Mouse (Mus musculus) heart, embryonic 12.5 days (tissue): ENCODE results near the gene Mphosph9. TPM values are rescaled to one million over a fixed set of nuclear protein-coding genes. Genes with fewer than 3 reads are reported as not detected.
"Not testable (repeated sequence)": the region's sequence is repeated elsewhere in the genome, so short reads cannot be mapped to it uniquely, and the experiment has no call there.

Experiments
- ATAC-seq: fragments of 200-750 bp; cut with Nextera tagmentation; 2 replicates; pipeline ENCODE4 v1.8.0; 2017; ENCODE audit warnings: moderate TSS enrichment, moderate library complexity; ENCODE audit not compliant: insufficient number of reproducible peaks, low FRiP score
- H3K27ac ChIP-seq: fragments of 300-500 bp; sonication (generic); 2 replicates; pipeline ENCODE4 v1.5.1; 2016; ENCODE audit warnings: mild to moderate bottlenecking, moderate library complexity; ENCODE audit not compliant: poor library complexity, severe bottlenecking
- H3K27me3 ChIP-seq: fragments of 300-500 bp; sonication (generic); replicated peaks from 2 replicates; pipeline ENCODE4 v1.6.1; 2016; ENCODE audit warnings: mild to moderate bottlenecking, moderate library complexity
- H3K36me3 ChIP-seq: fragments of 300-500 bp; sonication (generic); 2 replicates; pipeline ENCODE4 v1.6.1; 2016; ENCODE audit warnings: mild to moderate bottlenecking, moderate library complexity
- H3K4me1 ChIP-seq: fragments of 300-500 bp; sonication (generic); replicated peaks from 2 replicates; pipeline ENCODE4 v1.6.1; 2016; ENCODE audit warnings: mild to moderate bottlenecking
- H3K4me2 ChIP-seq: fragments of 300-500 bp; sonication (generic); 2 replicates; pipeline ENCODE4 v1.6.1; 2016; ENCODE audit warnings: mild to moderate bottlenecking, moderate library complexity
- H3K4me3 ChIP-seq: fragments of 300-500 bp; sonication (generic); 2 replicates; pipeline ENCODE4 v1.5.1; 2016; ENCODE audit warnings: mild to moderate bottlenecking
- H3K9ac ChIP-seq: fragments of 300-500 bp; sonication (generic); 2 replicates; pipeline ENCODE4 v1.6.1; 2016; ENCODE audit warnings: mild to moderate bottlenecking, moderate library complexity
- H3K9me3 ChIP-seq: fragments of 300-500 bp; sonication (generic); replicated peaks from 2 replicates; pipeline ENCODE4 v1.6.1; 2016; ENCODE audit warnings: mild to moderate bottlenecking, moderate library complexity
- whole genome bisulfite sequencing: fragments of 180-500 bp; shearing (Covaris S2); methylation state at CpG from one replicate; pipeline ENCODE4 v1.1.7; 2016; 5-methylcytosine and 5-hydroxymethylcytosine counted together
- polyA plus RNA-seq: library from polyadenylated mRNA; unstranded; fragments of >200 nt; fragmentation: Nextera tagmentation; extraction: Ambion mirVana; gene quantifications from 2 replicates; pipeline ENCODE4 v1.2.1, GENCODE M21; 2016

The Mphosph9 gene
- polyA plus RNA-seq, 1 experiment from 2014 or later: 13.4 TPM

DNA sequence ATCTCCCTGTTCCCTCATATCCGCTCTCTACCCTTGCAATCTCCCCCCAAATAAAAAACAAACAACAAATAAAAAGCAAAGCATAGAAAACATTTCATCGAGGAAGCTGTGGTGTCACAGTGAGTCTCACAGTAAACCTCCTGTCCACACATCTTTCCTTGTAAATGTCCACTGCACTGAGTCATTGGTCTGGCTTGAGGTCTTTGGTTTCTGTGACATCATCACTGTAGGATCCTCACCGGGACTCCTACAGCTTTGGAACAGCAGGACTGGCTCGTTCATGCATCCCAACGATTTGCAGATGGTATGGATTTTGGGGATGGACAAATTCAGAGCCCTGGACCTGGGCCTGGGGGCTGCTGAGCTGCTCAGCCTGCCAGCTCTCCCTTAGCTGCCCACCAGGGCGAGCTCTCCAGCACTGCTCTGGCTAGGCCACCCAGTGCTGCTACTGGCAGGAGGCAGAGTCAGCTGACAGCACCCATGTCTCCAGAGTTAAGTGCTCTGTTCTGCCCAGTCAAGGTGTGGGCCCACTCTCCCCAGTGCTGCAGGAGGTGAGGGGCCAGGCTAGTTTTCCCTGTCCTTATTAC, 14.1 kb upstream of the Mphosph9 start:
- ATAC-seq: peak; percentile 37; the same call in 1 of the 2 replicates
- peaks cover 37% of the 10 kb centered on the region for H3K36me3 ChIP-seq
- not testable (repeated sequence) for H3K27ac ChIP-seq, H3K9ac ChIP-seq, H3K27me3 ChIP-seq, H3K9me3 ChIP-seq, H3K4me3 ChIP-seq, H3K4me2 ChIP-seq
- 69% methylated on average over 6 of the region's 6 CpGs for WGBS
- H3K4me1 ChIP-seq: peaks cover 40% of the 10 kb centered on the region

DNA sequence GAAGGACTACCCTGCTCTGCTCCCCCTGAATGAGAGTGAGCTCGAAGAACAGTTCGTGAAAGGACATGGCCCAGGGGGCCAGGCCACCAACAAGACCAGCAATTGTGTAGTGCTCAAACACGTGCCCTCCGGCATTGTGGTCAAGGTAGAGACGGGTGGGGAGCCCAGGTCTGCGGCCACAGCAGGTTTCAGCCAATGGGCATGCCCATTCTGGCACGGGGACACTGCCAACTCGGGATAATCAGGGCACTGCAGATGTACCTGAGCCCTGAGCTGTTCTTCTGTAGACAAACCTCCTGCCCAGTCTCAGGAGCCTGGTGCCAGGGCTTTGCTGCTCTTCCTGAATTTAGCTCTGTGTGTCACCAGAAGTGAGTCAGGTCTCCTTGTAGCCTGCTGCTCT, 11.0 kb upstream of the Mphosph9 start:
- Histone ChIP-seq H3K27ac (0 out of 2 replicates have a peak overlapping the region, but pooled peaks have one; percentile 57), H3K4me1 (peaks cover 62% of the 10 kb centered on the region), H3K9me3 (no peaks in the 10 kb centered on the region), H3K4me2 (no peak overlapping the region), H3K9ac (peak overlapping the region; percentile 58; the same call in 1 of the 2 replicates), H3K27me3 (no peaks in the 10 kb centered on the region), H3K36me3 (peaks cover 16% of the 10 kb centered on the region), H3K4me3 (no peak overlapping the region)
- ATAC-seq: no peak
- WGBS: 84% methylated on average over 8 of the region's 8 CpGs

DNA sequence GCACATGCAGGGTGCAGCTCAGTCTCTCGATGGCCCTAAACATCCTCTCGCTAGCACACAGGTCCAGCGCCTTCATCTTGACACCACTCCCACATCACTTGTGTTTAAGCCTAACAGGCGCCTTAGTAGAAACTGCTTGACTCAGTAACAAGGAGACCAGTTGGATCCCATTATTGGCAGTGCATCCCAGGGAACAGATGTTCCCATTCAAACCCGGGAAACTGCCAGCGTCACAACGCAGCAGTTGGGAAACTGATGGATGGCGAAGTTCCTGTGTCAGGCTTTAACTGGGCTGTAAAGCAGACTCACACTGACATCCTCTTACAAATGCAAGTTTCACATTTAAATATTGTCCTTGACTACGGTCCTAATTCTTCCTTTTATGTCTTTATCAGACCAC, 10.1 kb upstream of the Mphosph9 start:
- peaks cover 68% of the 10 kb centered on the region for H3K4me1 ChIP-seq
- H3K27ac ChIP-seq: no peak overlapping the region
- H3K4me2 ChIP-seq: no peak overlapping the region
- no peak overlapping the region for H3K9ac ChIP-seq
- WGBS: 69% methylated on average over 9 of the region's 9 CpGs
- ATAC-seq: no peak
- no peak overlapping the region for H3K4me3 ChIP-seq
- H3K9me3 ChIP-seq: no peaks in the 10 kb centered on the region
- peaks cover 13% of the 10 kb centered on the region for H3K36me3 ChIP-seq
- no peaks in the 10 kb centered on the region for H3K27me3 ChIP-seq

DNA sequence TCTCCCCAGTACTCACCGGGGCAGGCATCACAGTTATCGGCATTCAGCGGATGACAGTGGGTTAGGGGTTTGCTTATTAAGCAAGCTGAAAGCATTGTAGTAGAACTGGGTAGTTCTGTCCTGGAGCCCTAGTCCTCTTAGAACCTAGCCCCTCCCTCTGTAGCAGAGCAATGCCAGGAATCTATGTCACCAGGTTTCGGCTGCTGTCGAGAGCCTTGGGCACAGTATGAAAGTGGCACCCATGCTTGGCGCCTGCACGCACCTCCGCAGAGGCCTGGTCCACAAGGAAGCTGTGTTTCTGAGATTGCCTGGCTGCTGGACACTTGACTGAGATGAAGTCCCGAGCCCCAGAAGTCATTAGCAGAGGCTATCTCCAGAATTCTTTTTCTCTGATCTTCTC, 9.3 kb upstream of the Mphosph9 start:
- Histone ChIP-seq H3K4me2 (no peak overlapping the region), H3K4me3 (no peak overlapping the region), H3K9ac (no peak overlapping the region), H3K27me3 (no peaks in the 10 kb centered on the region), H3K4me1 (peaks cover 68% of the 10 kb centered on the region), H3K9me3 (no peaks in the 10 kb centered on the region), H3K27ac (no peak overlapping the region; the same call in 1 of the 2 replicates), H3K36me3 (peaks cover 13% of the 10 kb centered on the region)
- no peak for ATAC-seq
- WGBS: 69% methylated on average over 9 of the region's 9 CpGs

DNA sequence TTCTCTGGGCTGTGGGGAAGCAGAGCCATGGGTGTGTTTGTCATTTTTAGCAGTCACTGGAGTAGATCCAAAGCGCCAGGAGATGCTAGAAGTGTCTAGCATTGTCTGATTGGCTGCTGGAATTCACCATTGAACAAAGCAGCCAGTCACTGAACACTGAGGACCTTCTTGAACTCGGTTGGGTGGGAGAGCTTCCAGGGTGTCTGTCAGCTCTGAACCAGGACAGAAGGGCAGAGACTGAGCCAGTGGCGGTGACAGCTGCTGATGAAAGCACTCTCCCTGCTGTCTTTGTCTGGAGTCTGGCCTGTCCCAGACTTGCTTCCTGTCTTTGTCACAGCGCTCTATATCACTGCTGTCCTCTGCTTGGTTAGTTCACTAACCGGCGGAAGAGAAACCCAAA, 6.6 kb upstream of the Mphosph9 start:
- H3K9me3 ChIP-seq: no peaks in the 10 kb centered on the region
- peak overlapping the region; percentile 31; the same call in 1 of the 2 replicates for H3K9ac ChIP-seq
- peak overlapping the region; percentile 34 for H3K4me2 ChIP-seq
- no peaks in the 10 kb centered on the region for H3K27me3 ChIP-seq
- WGBS: 12% methylated on average over 6 of the region's 6 CpGs
- peaks cover 8% of the 10 kb centered on the region for H3K36me3 ChIP-seq
- H3K4me1 ChIP-seq: peaks cover 53% of the 10 kb centered on the region
- H3K4me3 ChIP-seq: no peak overlapping the region
- H3K27ac ChIP-seq: peak overlapping the region; percentile 86
- peak; percentile 86 for ATAC-seq

DNA sequence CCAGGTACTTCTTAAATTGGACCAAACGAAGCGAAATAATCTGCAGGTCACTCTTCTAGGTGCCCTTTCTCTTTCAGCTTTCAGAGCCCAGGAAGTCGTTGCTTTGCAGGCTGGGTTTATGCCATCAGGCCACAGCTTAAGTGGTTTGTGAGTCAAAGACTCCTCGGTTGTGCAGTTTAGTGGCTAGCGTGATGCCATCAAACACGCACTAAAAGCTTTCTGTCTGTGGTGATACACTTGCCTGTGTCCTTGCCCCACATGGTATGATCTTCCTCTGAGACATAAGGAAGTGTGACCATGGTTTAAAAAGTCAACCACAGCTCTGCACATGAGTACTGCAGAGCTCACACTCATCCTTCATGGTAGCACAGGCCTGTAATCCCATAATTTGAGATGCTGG, 2.3 kb upstream of the Mphosph9 start:
- Histone ChIP-seq H3K27ac (no peak overlapping the region), H3K27me3 (no peaks in the 10 kb centered on the region), H3K9ac (no peak overlapping the region), H3K36me3 (peaks cover 2% of the 10 kb centered on the region; the same call in 1 of the 2 replicates), H3K4me2 (no peak overlapping the region), H3K4me3 (no peak overlapping the region), H3K4me1 (peaks cover 32% of the 10 kb centered on the region), H3K9me3 (no peaks in the 10 kb centered on the region)
- WGBS: 88% methylated on average over 6 of the region's 6 CpGs
- no peak for ATAC-seq

DNA sequence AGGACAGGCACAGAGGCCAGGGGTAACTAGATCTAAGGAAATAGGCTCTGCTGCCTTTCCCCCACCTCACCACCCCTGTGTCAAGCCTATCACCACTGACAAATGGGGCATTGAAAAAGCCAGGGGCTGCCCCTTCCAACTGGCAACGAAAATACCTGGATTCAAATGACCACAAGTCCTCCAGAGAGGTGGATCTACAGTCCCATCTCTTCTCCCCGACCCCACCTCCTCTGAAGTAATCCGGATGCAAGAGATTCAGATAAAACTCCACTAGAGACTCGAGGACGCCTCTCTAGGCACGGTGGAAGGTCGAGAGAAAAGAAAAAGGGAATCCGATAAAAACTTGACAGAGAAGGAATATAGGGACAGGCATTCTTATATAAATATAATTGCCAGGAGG, 943 bp downstream of the Mphosph9 start:
- peaks cover 14% of the 10 kb centered on the region for H3K4me1 ChIP-seq
- 2% methylated on average over 8 of the region's 8 CpGs for WGBS
- H3K36me3 ChIP-seq: peaks cover 21% of the 10 kb centered on the region
- no peak for ATAC-seq
- H3K9ac ChIP-seq: peak overlapping the region; percentile 73
- H3K4me3 ChIP-seq: peak overlapping the region; percentile 56
- no peaks in the 10 kb centered on the region for H3K27me3 ChIP-seq
- peak overlapping the region; percentile 75 for H3K4me2 ChIP-seq
- H3K9me3 ChIP-seq: no peaks in the 10 kb centered on the region
- peak overlapping the region; percentile 40 for H3K27ac ChIP-seq

DNA sequence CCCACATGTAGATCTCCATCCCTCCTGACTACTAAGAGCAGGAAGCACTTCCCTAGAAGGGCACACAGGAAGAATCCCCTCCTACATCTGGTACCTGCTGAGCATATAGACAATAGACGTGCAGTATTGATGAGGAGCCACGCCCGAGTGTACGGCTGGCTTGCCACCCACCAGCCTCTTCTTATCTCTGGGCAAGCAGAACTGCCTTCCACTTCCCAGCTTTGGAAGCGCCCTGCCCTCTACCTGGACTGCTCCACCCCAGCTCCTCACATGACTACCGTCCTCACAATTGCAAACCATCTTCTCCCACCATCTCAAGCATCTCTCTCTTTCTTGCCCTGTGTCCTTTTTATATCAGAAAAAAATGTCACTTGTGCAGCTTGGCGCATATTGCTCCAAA, 10.1 kb downstream of the Mphosph9 start:
- no peak overlapping the region for H3K4me2 ChIP-seq
- no peak overlapping the region for H3K4me3 ChIP-seq
- peaks cover 78% of the 10 kb centered on the region for H3K36me3 ChIP-seq
- peaks cover 7% of the 10 kb centered on the region; the same call in 1 of the 2 replicates for H3K4me1 ChIP-seq
- WGBS: 72% methylated on average over 7 of the region's 7 CpGs
- H3K9ac ChIP-seq: no peak overlapping the region
- H3K27ac ChIP-seq: no peak overlapping the region
- H3K27me3 ChIP-seq: no peaks in the 10 kb centered on the region
- peaks cover 2% of the 10 kb centered on the region; the same call in 1 of the 2 replicates for H3K9me3 ChIP-seq
- ATAC-seq: no peak

DNA sequence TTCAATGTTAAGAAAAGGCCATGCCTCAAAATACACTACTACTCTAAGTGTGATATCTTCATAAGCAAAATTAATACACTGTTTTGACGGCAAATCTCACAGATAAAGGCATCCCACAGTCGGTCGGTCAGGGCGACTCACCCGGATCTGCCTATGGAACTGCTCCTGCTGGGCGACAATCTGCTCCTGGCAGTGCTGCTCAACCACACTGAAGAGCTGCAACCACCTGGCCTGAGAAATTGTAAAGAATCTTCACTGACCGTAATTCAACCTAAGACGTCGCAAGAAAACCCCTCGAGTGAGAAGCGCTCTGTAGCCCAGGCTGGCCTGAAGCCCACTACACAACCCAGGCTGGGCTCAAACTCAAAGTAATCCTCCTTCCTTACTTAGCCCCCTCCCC, 11.8 kb downstream of the Mphosph9 start:
- Histone ChIP-seq H3K36me3 (peaks cover 76% of the 10 kb centered on the region), H3K9ac (no peak overlapping the region), H3K27ac (no peak overlapping the region), H3K9me3 (peaks cover 8% of the 10 kb centered on the region), H3K4me2 (no peak overlapping the region), H3K4me1 (peaks cover 7% of the 10 kb centered on the region; the same call in 1 of the 2 replicates), H3K27me3 (no peaks in the 10 kb centered on the region), H3K4me3 (no peak overlapping the region)
- ATAC-seq: no peak
- 94% methylated on average over 11 of the region's 11 CpGs for WGBS

DNA sequence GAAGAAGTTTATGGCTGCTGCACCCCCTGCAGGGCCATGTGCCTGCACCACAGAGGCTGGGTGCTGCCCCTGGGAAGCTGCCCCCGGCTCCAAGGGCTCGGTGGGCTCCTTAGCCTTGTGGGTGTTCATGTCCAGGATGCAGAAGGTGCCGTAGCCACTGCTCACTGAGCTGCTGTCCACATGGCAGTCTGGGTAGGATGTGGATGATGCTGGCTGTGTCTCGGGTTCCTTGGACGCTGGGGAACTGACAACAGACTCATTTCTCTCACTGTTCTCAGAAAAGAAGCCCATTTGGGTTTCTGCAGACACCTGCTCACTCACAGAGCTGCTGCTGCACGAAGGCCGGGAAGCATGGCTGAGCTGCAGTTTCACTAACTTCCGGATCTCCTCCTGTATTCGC, 12.3 kb downstream of the Mphosph9 start:
- Histone ChIP-seq H3K9ac (no peak overlapping the region), H3K4me3 (no peak overlapping the region), H3K4me2 (no peak overlapping the region), H3K9me3 (peaks cover 8% of the 10 kb centered on the region), H3K27me3 (no peaks in the 10 kb centered on the region), H3K36me3 (peaks cover 76% of the 10 kb centered on the region), H3K4me1 (peaks cover 7% of the 10 kb centered on the region; the same call in 1 of the 2 replicates), H3K27ac (no peak overlapping the region)
- ATAC-seq: no peak
- WGBS: 88% methylated on average over 9 of the region's 9 CpGs

DNA sequence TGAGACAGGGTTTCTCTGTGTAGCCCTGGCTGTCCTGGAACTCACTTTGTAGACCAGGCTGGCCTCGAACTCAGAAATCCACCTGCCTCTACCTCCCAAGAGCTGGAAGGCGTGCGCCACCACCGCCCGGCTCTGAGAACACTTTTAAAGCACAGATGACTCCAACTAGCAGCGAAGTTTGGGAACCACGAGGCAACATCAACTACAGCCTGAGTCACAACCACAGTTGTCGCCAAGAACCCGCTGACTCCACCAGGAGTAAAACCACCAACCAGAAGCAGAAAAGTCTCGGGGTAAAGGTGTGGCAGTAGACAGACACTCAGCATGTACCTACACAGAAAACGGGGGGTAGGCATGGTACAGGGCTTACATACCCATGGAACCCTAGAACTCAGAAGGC, 17.7 kb downstream of the Mphosph9 start:
- no peak for ATAC-seq
- H3K4me3 ChIP-seq: no peak overlapping the region
- no peaks in the 10 kb centered on the region for H3K27me3 ChIP-seq
- no peak overlapping the region for H3K9ac ChIP-seq
- no peak overlapping the region for H3K4me2 ChIP-seq
- H3K27ac ChIP-seq: no peak overlapping the region
- peaks cover 78% of the 10 kb centered on the region for H3K36me3 ChIP-seq
- peaks cover 8% of the 10 kb centered on the region for H3K9me3 ChIP-seq
- peaks cover 12% of the 10 kb centered on the region for H3K4me1 ChIP-seq
- 91% methylated on average over 11 of the region's 11 CpGs for WGBS

DNA sequence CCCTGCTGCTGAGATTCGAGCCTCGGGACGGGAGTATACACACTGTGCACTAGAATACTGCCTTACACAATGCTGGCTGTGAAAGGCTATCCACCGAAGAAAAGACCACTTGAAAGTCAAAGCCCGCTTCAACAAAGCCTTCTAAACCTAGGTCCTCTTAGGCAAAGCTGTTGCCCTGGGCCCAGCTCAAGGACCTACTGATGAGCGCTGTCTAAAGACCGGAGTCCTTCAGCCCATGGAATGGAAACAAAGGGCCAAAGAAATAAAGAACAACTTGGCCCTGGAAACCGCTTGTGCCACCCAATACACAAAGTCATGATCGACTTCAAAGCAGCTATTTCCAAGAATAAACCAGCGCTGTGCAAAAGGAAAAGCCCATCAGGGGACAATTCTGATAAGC, 18.6 kb downstream of the Mphosph9 start:
- Histone ChIP-seq H3K27me3 (no peaks in the 10 kb centered on the region), H3K4me1 (peaks cover 12% of the 10 kb centered on the region), H3K4me3 (no peak overlapping the region), H3K27ac (peak overlapping the region; percentile 11; the same call in 1 of the 2 replicates), H3K36me3 (peaks cover 72% of the 10 kb centered on the region), H3K4me2 (no peak overlapping the region), H3K9ac (no peak overlapping the region), H3K9me3 (peaks cover 8% of the 10 kb centered on the region)
- 72% methylated on average over 10 of the region's 10 CpGs for WGBS
- ATAC-seq: no peak
